Mouse (Mus musculus) A20 (cell line): ENCODE data around the gene Ptn.

Experiments used
- DNase-seq: peaks from one replicate; pipeline ENCODE4 v3.0.0-alpha.2; 2011; ENCODE audit warnings: low read depth, low spot score

The Ptn gene

DNA sequence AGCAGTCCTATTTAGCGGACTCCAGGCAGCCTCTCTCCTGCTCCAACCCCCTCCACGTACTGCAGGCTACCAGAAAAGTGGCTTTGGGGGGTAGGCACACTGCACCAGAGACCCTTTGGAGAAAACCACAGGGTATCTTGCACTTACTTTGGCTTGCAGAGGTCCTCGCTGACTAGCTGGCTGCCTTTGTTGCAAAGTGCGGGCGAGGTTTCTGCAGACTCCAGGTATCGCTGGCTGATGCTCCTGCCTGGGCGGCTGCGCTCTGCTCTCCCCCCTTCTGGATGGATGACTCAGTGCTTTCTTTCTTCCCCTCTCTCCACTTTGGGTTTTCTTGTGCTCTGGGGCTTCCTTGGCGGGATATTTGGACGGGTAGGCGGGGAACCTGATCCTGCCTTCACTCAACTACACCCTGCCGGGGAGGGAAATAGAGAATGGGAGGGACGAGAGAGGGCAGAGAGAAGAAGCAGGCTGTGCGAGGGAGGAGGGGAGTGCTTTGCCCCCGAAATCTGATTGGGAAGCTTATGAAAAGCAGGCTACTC is at the start of gene Ptn:
Gene Ptn, minus strand, starts transcription at position 474 of the 539 bp plus-strand sequence.
- no peak for DNase-seq

DNA sequence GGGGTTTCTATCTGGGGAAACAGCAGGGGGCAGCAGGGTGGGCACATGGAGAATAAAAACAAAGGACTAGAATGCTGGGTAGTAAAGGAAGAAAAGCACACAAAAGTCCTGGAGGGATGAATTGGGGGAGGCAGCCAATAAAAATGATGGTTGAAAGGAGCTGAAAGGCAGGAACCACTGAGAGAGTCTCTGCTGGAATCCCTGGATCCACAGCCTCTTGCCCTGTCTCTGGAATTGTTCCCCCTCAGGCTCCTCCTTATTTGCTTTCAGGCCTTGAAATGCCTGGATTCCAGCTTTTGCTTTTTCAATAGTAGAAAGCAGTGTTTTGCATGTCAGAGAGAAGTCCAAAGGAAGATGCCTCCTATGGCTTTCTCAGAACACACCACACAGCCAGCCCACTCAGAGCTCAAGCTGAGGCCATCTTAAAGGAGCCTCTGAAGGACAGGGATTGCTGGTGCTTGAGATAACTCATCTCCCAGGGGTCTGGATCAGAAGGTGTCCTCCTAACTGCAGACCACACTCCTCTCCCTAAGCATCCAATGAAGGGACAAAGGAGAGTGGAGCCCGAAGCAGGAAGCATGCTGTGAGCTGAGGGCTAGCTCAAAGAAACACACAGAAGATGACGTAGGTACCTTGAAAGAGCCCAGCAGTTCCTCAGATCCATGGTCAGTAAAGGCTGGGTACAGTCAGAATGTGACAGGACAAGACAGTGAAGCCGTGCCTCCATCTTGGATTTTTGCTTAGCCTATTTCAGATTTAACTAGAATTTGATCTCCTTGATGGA is 48.4 kb upstream of the Ptn start:
- DNase-seq: no peak

DNA sequence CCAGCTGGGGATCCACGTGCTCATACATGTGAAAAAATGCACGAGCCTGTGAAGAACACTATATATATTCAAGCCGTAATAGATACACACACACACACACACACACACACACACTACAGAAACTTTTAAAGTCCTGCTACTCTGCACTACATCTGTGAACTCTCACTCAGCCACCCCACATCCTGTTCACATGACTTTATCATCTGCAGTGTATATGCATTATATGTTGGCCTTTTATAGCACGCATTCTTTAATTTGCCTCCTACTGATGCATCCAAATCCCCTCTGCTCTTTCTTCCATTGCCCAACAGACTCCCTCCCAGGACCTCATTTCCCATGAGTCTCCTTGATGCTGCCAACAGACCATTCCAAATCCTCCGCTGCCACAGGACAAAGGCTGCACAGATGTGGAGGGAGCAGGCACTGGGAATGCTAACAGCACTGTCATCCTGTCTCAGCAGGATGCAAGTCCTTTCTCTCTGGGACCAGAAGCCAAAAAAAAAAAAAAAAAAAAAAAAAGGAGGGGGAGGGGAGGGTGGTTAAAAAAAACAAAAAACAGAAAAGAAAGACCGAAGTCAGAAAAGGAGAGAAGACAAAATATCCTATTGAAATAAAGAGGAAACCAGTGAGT is 47.7 kb upstream of the Ptn start:
- no peak for DNase-seq

DNA sequence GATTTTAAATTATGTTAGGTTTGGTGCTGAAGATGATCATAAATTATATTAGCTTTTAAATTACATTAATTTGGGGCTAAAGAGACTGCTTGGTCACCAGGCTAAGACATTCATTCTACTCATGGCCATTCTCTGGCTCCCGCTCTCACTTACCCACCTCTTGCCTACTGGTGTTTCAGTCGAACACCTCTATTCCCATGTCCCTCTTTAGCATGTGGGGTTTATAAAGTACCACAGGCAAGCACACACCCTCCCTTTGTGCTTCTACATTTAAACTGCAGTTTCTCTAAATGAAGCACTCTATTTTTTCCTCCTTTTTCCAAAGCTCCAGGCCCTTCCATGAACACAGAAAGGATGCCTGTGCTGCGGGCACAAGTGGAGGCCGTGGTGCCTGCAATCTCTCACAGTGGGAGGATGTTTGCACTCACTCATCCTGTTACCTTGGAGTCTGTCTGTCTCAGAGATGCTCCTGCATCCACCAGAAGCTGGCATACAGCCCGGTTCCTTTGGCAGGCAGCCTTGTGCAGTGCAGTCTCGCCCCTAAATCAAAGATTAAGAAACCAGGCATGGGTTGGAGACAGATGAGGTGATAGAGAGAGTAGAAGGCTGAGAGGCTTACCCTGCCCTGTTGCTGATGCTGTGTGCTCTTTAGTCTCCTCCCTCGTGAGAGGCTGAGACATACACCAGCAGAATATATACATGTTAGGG is 40.6 kb upstream of the Ptn start:
- no peak for DNase-seq

DNA sequence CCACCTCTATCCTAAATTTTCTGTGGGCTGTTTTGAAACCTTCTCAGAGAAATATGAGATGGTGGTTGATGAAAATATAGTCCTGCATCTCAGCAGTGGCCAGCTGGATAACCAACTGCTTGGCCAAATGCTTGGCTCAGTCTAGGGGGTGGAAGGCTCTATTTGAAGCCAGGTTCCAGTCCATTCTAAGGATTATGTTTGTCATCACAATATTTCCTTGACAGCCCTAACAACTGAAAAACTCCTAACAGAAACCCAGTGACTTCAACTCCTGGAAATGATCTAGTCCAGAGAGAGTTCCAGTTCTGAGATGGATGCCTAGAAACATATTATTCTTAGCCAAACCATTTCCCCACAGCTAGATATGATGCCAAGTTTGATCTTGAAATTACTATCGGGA is 35.3 kb upstream of the Ptn start:
- DNase-seq: no peak

DNA sequence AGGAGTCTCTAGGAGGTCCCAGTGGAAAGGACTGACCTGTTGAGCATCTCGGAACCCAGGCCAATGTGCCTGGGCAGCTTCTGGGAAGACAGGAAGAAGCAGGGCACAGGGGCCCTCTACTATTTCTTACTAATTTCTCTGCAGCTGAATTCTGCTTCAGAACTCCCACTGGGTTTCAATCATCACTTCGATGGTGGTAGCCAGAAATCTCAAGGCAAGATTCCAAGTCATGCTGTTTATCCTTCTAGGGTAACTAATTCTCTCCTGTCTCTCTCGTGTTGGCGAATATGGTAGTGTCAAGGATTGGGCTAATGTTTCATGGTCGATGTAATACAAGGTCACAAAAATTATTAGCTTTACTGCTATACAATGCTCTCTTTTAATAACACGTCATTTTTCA is 34.2 kb upstream of the Ptn start:
- DNase-seq: no peak

DNA sequence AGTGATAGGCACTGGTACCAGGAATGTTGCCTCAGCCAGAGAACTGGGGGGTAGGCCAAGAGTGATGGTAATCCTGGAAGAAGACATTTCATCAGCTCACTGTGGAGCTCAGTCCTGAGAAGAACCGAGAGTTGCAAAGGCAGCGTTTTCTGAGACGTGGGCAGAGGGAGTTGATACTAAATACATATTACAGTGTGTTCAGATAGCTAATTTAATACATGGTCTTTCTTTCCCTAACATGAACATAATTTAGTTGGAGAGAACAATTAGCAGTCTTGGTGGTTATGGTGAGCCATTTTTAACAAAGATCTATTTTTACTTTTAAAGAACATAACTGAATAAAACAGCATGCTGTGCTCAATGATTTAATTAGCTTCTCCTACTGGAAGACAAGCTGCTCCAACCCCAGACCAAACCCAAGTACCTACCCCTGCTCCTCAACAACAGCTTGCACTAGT is 33.0 kb upstream of the Ptn start:
- no peak for DNase-seq

DNA sequence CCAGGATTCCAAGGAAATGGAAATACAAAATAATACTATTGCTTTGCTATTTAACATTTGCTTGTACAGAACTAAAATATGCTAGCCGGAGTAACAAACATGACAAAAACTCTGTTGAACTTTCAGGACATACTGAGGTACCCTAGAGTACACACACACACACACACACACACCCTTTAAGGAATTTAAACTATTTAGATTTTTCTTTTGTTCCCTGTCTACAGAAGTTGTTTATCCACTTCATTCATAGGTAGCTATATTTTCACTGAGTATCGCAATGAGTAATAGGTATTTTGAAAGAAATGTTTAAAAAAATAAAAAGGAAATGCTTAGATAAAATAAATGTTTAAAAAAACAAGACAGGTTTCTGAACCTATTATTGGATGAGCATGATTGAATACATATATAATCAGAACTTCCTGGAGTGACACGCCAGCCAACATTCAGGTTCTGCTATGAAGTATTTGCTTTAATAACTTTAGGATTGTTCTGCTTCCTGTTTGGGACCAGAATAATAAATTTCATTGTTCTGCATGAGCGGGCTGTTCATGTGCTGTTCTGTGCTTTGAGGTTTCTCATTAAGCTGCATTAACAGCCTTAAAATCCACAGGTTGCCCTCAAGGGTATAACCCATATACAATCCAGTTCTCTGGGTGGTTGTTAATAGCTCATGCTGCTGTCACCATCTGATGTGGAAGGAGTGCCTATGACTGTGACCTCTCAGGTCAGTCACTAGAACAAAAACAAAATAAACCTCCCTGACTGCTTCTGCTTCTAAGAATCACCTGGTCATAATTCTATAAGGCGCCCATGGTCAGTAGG is 32.3 kb upstream of the Ptn start:
- no peak for DNase-seq

DNA sequence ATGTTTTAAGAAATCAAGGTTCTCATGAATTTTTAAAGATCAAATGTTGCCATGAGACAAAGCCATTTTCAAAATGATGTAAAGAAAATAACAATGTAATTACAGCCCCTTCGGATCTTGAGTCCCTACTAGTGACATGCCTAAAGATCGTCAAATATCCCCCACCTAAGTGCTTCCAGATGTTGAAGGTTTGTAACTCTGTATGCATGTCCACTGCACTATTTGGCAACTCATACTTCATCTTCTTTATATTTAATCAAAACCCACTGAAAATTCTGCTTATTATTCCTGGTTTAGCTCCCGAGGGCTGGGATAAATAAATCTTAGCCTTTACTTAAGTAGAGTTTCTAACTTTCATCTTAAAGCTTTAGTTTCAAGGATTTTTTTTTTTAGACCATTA is 31.7 kb upstream of the Ptn start:
- DNase-seq: no peak

DNA sequence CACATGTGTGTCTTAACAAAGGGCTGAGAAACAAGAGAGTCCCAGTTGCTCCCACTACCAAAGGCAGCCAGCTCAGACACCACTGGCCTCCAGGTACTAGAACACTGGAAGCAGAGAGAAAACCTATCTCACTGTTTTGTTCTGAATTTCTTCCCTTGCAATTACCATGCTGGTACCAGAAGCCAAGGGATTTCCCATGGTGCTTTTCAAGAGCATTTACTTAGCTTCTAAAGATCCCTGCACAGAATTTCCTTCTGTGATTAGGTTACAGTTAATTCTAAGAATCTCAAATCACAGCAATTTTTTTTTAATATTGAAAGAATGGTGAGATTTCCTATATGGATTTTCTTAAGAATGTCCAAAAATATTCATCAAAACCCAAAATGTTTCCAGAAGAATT is 31.2 kb upstream of the Ptn start:
- DNase-seq: no peak

DNA sequence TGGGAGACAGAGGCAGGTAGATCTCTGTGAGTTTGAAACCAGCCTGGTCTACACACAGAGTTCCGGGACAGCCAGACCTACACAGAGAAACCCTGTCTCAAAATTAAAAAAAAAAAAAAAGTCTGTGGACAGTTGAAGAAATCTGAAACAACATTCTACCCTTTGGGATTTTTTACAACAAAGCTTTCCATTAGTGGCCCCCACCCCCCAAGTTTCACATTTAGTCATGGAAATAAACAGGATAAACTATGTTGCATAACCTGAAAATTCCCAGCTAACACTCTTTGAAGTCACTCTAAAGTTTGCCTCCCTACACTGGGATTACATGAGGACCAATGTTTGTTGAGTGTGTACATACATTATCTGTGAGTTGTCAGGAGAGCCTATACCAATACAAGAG is 28.7 kb upstream of the Ptn start:
- no peak for DNase-seq

DNA sequence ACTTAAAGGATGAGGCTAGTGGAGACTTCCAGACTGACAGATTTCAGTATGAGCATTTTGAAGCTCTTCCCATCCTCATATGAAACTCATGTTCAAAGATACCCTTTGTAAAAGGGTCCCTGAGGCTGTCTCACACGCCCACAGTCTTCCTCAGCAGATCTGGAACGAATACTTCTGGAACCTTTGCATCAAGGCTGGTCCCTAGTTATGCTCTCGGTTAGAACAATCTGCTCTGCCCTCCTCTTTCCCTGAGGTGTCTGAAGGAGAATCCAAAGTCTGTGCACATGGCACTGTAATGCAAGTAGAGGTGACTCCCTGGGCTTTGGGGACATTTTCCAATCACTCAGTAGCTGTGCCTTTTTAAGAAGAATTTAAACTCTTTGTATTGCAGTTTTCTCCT is 25.3 kb upstream of the Ptn start:
- DNase-seq: no peak

DNA sequence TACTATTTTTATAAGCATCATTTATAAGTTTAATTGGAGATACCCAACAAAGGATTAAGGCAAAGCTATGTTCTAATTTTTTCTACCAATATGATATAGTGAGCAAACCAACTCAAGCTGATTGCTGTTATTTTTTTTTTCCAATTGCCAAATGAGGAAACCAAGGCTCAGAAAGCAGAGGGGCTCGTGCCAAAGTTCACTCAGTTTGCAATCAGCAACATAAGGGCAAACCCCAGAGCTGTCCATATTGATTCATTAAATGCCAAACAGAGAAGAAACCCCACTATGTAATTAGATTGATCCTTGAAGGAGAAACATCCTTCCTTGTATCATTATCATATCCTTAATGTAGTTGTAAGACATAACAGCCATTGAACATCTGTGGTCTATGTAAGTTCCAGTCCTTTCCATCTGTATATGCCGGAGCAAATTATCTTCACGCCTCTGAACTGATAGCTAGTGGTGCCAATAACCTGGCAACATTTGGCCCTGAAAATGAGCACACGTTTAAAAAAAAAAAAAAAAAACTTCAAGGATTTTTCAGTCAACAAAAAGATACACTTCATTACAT is 24.8 kb upstream of the Ptn start:
- DNase-seq: no peak

DNA sequence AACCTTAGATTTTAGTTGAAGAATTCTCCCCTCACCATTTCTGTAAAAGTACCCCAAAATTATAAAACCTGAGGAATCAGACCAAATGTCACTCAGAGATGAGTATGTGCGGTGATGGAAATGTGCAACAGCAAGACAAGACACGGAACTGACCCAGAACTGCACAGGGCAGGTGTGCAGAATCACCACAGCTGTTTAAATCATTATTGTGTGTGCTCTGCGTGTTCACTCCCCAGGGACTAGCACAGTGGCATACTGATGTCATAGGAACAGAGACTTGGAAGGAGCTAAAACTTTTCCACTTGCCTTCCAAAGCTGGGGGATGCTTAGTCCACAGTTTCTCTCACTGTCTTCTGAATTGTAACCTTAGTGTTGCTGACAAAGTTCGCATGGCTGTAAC is 22.7 kb upstream of the Ptn start:
- no peak for DNase-seq

DNA sequence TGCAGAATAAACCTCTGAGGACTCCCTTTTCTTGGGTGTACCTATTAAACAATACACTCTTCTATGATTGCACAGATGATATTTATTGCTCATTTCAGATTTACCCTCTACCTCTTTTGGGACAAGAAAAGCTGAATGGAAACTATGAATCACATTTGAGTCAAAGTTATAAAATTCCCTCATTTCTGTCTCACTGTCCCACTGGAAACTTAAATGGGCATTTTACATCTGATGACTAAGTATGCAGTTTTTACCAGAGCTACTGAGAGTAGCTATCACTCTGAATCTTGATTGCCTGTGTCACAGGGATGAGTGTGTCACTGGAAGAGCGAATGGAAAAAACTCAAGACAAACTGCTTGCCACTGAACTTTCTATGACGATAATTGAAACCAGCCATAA is 22.2 kb upstream of the Ptn start:
- no peak for DNase-seq

DNA sequence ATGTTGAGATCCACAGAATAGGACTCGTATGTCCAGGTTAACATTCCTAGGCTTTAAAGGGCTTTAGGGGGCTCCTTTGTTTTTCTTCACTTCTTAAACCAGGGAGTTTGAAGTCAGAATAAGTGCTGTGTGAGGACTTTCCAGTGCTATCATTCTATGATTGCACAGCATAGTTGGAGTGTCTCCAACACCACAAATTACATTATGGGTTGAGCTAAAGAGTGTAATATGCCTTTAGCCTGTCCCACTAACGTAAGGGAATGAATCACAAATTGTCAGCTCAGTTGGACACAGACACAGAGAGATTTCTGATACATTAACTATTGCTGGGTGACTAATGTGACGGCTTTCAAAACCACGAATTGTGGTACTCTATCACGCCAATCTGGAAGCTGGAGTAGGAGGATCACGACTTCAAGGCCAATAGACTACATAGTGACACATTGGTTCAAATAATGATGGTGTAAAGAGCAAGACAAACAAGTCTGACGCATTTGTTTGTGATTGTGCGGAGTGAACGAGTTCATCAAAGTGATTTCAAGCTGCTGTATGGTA is 20.4 kb upstream of the Ptn start:
- no peak for DNase-seq

DNA sequence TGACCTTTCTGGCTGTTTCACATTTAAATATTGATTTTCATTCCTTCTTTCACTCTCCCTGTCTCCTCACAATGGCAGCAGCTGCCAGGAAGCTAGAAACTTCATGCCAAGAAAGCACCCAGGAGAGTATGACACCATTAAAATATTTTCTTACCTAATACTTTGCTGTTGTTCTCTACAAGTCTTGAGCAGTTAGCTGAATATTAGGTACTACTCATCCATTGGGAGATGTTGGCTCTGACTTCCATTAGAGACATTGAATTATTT is 9.7 kb upstream of the Ptn start:
- no peak for DNase-seq

DNA sequence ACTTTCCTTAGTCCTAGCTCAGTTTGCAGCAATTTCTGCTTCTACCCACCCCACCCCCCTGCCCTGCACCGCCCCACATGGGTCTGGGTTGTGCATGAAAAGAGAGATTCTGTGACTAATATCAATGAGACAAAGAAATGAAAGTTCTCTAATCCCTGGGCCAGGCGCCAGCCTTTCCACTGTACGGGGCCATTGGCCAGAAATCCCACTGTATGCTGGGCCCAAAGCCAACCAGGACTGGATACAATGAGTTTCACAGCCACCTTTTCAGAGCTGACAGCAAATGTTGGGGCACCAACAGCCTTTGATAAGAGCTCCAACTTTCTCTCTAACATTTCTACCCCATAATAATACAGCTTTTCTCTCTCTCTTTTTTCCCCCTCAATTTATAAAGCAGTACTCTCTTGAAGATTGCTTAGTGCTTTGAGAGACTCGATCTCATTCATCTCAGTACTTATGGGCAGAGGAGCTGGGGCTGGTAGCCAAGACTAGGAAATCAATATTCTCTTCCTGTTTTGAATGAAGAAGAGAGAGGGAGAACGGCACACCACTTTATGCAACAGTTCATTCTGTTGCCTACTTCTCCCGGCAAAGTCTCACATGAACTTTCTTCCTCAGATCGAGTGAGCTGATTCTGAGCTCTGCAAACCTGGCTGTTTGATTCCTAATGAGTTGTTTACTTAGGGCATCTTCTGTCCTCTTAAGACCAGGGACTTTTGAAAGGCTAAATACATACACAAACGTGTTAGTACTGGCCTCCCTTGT is 9.2 kb upstream of the Ptn start:
- DNase-seq: no peak

DNA sequence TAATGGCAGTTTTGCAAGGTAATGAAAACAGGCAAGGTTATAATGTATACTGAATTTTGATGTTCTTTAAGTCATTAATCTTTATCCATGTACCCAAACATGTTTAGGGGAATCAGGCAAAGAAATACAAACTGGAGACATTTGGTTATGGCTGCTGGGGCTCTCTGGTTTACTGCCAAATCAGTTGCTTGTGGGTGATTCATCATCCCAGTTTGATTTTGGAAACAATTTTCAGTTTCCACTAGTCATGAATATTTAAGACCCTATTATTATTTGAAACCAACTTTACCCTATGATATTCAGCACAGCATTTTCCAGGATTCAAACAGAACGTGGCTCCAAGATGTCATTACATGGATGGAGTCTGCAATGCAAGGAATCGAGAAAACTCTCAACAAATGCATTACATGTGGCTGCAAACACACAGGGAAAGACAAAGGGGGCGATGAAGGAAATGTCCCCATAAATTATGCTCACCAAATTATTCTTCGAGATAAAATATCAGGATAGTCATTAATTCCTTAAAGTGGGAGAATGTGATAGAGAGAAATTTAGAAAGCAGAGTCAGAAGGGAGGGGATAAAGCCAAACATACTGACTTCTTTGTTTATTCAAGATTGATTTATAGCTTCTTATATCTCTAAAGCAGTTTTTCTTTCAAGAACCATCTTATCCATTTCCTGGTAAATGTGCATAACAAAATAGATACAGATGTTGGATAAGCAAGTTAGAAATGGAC is 8.4 kb upstream of the Ptn start:
- no peak for DNase-seq

DNA sequence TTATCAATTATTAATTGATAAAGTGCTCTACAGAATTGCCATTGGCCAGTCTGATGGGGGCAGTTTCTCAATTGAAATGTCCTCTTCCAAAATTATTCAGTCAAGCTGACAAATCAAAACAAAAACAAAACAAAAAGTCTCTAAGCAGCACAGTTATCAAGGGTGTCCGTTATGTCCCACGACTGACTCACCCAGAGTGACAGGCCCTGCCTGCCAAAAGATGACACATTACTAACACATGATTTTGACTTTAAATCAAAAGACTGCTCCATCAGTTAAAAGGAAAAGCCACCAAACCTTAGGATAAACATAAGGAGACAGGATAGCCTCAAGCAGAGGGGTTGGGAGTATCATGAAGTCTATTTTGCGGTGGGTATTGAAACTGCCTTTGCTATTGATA is 6.6 kb upstream of the Ptn start:
- DNase-seq: no peak
